Mouse (Mus musculus): ENCODE measurements around the gene Veph1.
A peak's percentile ranks its signal among the peaks of the same experiment; 100 is the strongest.

Veph1 gene

GRCm38 (mm10) chr3:66101809-66102598 lies 194.6 kb downstream of the Veph1 start:
- no peak for DNase-seq (ENCODE audit: low spot score in 2 of 2)

- no peak for DNase-seq (ENCODE audit: low spot score in 2 of 2)
Measured at GRCm38 (mm10) chr3:66101074-66101473, 195.6 kb downstream of the Veph1 start.

GRCm38 (mm10) chr3:66091746-66092145 lies 204.9 kb downstream of the Veph1 start:
- DNase-seq (ENCODE audit: low spot score in 2 of 2): no peak

GRCm38 (mm10) chr3:66087608-66088007 lies 209.0 kb downstream of the Veph1 start:
- no peak for DNase-seq (ENCODE audit: low spot score in 2 of 2)

GRCm38 (mm10) chr3:66083856-66084255 lies 212.8 kb downstream of the Veph1 start:
- no peak for DNase-seq (ENCODE audit: low spot score in 2 of 2)

GRCm38 (mm10) chr3:66083407-66083806 lies 213.2 kb downstream of the Veph1 start:
- no peak for DNase-seq (ENCODE audit: low spot score in 2 of 2)

GRCm38 (mm10) chr3:66082975-66083374 lies 213.7 kb downstream of the Veph1 start:
- no peak for DNase-seq (ENCODE audit: low spot score in 2 of 2)

- no peak for DNase-seq (ENCODE audit: low spot score in 2 of 2)
Measured at GRCm38 (mm10) chr3:66081363-66081736, 215.3 kb downstream of the Veph1 start.

GRCm38 (mm10) chr3:66080631-66081362 lies 215.8 kb downstream of the Veph1 start:
- no peak for DNase-seq (ENCODE audit: low spot score in 2 of 2)

GRCm38 (mm10) chr3:66079886-66080285 lies 216.8 kb downstream of the Veph1 start:
- no peak for DNase-seq (ENCODE audit: low spot score in 2 of 2)

- no peak for DNase-seq (ENCODE audit: low spot score in 2 of 2)
Measured at GRCm38 (mm10) chr3:66078898-66079537, 217.6 kb downstream of the Veph1 start.

- DNase-seq (ENCODE audit: low spot score in 2 of 2): no peak
Measured at GRCm38 (mm10) chr3:66078026-66078721, 218.5 kb downstream of the Veph1 start.

GRCm38 (mm10) chr3:66070274-66070673 lies 226.4 kb downstream of the Veph1 start:
- no peak for DNase-seq (ENCODE audit: low spot score in 2 of 2)

- DNase-seq (ENCODE audit: low spot score in 2 of 2): no peak
Measured at GRCm38 (mm10) chr3:66063881-66064280, 232.8 kb downstream of the Veph1 start.

GRCm38 (mm10) chr3:66056912-66057311 lies 239.7 kb downstream of the Veph1 start:
- DNase-seq (ENCODE audit: low spot score in 2 of 2): no peak

GRCm38 (mm10) chr3:66055652-66056051 lies 241.0 kb downstream of the Veph1 start:
- no peak for DNase-seq (ENCODE audit: low spot score in 2 of 2)

GRCm38 (mm10) chr3:66050092-66050886 lies 246.3 kb downstream of the Veph1 start:
- DNase-seq (ENCODE audit: low spot score in 2 of 2): peak in 1 of 2 experiments; percentile 8

GRCm38 (mm10) chr3:66040857-66041494 lies 255.7 kb downstream of the Veph1 start:
- no peak for DNase-seq (ENCODE audit: low spot score in 2 of 2)

- DNase-seq (ENCODE audit: low spot score in 2 of 2): no peak
Measured at GRCm38 (mm10) chr3:66035226-66035625, 261.4 kb downstream of the Veph1 start.

GRCm38 (mm10) chr3:66033346-66033745 lies 263.3 kb downstream of the Veph1 start:
- DNase-seq (ENCODE audit: low spot score in 2 of 2): no peak

- DNase-seq (ENCODE audit: low spot score in 2 of 2): no peak
Measured at GRCm38 (mm10) chr3:66025454-66025853, 271.2 kb downstream of the Veph1 start.

Measured in frontal cortex, postnatal 14 days (tissue).